Mouse (Mus musculus): ENCODE results near the gene Ctnna3. TPM values are rescaled to one million over a fixed set of nuclear protein-coding genes. Genes with fewer than 3 reads are reported as not detected.

Ctnna3 gene
- polyA plus RNA-seq, 1 experiment from 2014 or later: 18.5 TPM

- Histone ChIP-seq H3K27me3 (replicated peaks) (no peaks in the 10 kb centered on the region), H3K4me1 (peaks cover 34% of the 10 kb centered on the region), H3K27ac (replicated peaks) (no peak overlapping the region), H3K36me3 (no peaks in the 10 kb centered on the region), H3K4me3 (no peak overlapping the region), H3K9ac (no peak overlapping the region), H3K9me3 (no peaks in the 10 kb centered on the region), H3K4me2 (no peak overlapping the region)
- 47% methylated on average over 4 of the region's 4 CpGs for WGBS
- ATAC-seq (ENCODE audit: extremely low read depth, insufficient number of reproducible peaks, low FRiP score, low TSS enrichment): no peak
Observed at GRCm38 (mm10) chr10:63714151-63714550, 284.3 kb downstream of the Ctnna3 start.

- Histone ChIP-seq H3K4me1 (peaks cover 20% of the 10 kb centered on the region), H3K27me3 (replicated peaks) (no peaks in the 10 kb centered on the region), H3K4me3 (no peak overlapping the region), H3K36me3 (no peaks in the 10 kb centered on the region), H3K9ac (no peak overlapping the region), H3K9me3 (no peaks in the 10 kb centered on the region), H3K27ac (replicated peaks) (no peak overlapping the region), H3K4me2 (no peak overlapping the region)
- WGBS: 82% methylated on average over 10 of the region's 10 CpGs
- ATAC-seq (ENCODE audit: extremely low read depth, insufficient number of reproducible peaks, low FRiP score, low TSS enrichment): no peak
Observed at GRCm38 (mm10) chr10:63768871-63769270, 339.0 kb downstream of the Ctnna3 start.

GRCm38 (mm10) chr10:63771656-63772055, 341.8 kb downstream of the Ctnna3 start:
- WGBS: 83% methylated on average over 7 of the region's 7 CpGs
- no peaks in the 10 kb centered on the region for H3K27me3 ChIP-seq (replicated peaks)
- H3K4me3 ChIP-seq: no peak overlapping the region
- H3K9ac ChIP-seq: no peak overlapping the region
- H3K27ac ChIP-seq (replicated peaks): no peak overlapping the region
- H3K36me3 ChIP-seq: no peaks in the 10 kb centered on the region
- no peak for ATAC-seq (ENCODE audit: extremely low read depth, insufficient number of reproducible peaks, low FRiP score, low TSS enrichment)
- H3K4me1 ChIP-seq: peaks cover 20% of the 10 kb centered on the region
- H3K4me2 ChIP-seq: no peak overlapping the region
- no peaks in the 10 kb centered on the region for H3K9me3 ChIP-seq

GRCm38 (mm10) chr10:63772074-63772473, 342.2 kb downstream of the Ctnna3 start:
- ATAC-seq (ENCODE audit: extremely low read depth, insufficient number of reproducible peaks, low FRiP score, low TSS enrichment): no peak
- no peaks in the 10 kb centered on the region for H3K9me3 ChIP-seq
- peaks cover 20% of the 10 kb centered on the region for H3K4me1 ChIP-seq
- no peak overlapping the region for H3K9ac ChIP-seq
- H3K36me3 ChIP-seq: no peaks in the 10 kb centered on the region
- H3K27me3 ChIP-seq (replicated peaks): no peaks in the 10 kb centered on the region
- WGBS: 88% methylated on average over 10 of the region's 10 CpGs
- H3K4me3 ChIP-seq: no peak overlapping the region
- H3K4me2 ChIP-seq: no peak overlapping the region
- no peak overlapping the region for H3K27ac ChIP-seq (replicated peaks)

- no peak for ATAC-seq (ENCODE audit: extremely low read depth, insufficient number of reproducible peaks, low FRiP score, low TSS enrichment)
- WGBS: 49% methylated on average over 6 of the region's 6 CpGs
Observed at GRCm38 (mm10) chr10:63781948-63782347, 352.1 kb downstream of the Ctnna3 start.

GRCm38 (mm10) chr10:63784808-63785535, 355.1 kb downstream of the Ctnna3 start:
- 60% methylated on average over 20 of the region's 20 CpGs for WGBS
- Histone ChIP-seq H3K36me3 (no peaks in the 10 kb centered on the region), H3K4me3 (peak overlapping the region; percentile 9; the same call in 1 of the 2 replicates), H3K4me1 (peaks cover 17% of the 10 kb centered on the region), H3K9me3 (no peaks in the 10 kb centered on the region), H3K27me3 (replicated peaks) (no peaks in the 10 kb centered on the region), H3K4me2 (peak overlapping the region; percentile 47), H3K27ac (replicated peaks) (peak overlapping the region; percentile 56), H3K9ac (0 out of 2 replicates have a peak overlapping the region, but pooled peaks have one; percentile 3)
- no peak for ATAC-seq (ENCODE audit: extremely low read depth, insufficient number of reproducible peaks, low FRiP score, low TSS enrichment)

More at GRCm38 (mm10) chr10:63781948-63782347, 352.1 kb downstream of the Ctnna3 start:
- no peak overlapping the region for H3K9ac ChIP-seq
- no peak overlapping the region for H3K4me3 ChIP-seq
- H3K9me3 ChIP-seq: no peaks in the 10 kb centered on the region
- H3K27me3 ChIP-seq (replicated peaks): no peaks in the 10 kb centered on the region
- no peak overlapping the region for H3K4me2 ChIP-seq
- H3K27ac ChIP-seq (replicated peaks): no peak overlapping the region
- no peaks in the 10 kb centered on the region for H3K36me3 ChIP-seq
- H3K4me1 ChIP-seq: peaks cover 17% of the 10 kb centered on the region

- Histone ChIP-seq H3K9me3 (no peaks in the 10 kb centered on the region), H3K4me2 (no peak overlapping the region), H3K4me3 (no peak overlapping the region), H3K9ac (no peak overlapping the region), H3K27me3 (replicated peaks) (no peaks in the 10 kb centered on the region), H3K4me1 (peaks cover 17% of the 10 kb centered on the region), H3K36me3 (no peaks in the 10 kb centered on the region), H3K27ac (replicated peaks) (no peak overlapping the region)
- no peak for ATAC-seq (ENCODE audit: extremely low read depth, insufficient number of reproducible peaks, low FRiP score, low TSS enrichment)
- 87% methylated on average over 7 of the region's 7 CpGs for WGBS
Observed at GRCm38 (mm10) chr10:63786390-63786789, 356.5 kb downstream of the Ctnna3 start.

GRCm38 (mm10) chr10:63803909-63804308, 374.0 kb downstream of the Ctnna3 start:
- Histone ChIP-seq H3K4me1 (peaks cover 14% of the 10 kb centered on the region), H3K9me3 (no peaks in the 10 kb centered on the region), H3K9ac (no peak overlapping the region), H3K27me3 (replicated peaks) (no peaks in the 10 kb centered on the region), H3K27ac (replicated peaks) (no peak overlapping the region), H3K4me2 (no peak overlapping the region), H3K4me3 (no peak overlapping the region), H3K36me3 (peaks cover 12% of the 10 kb centered on the region; the same call in 1 of the 2 replicates)
- 83% methylated on average over 6 of the region's 6 CpGs for WGBS
- ATAC-seq (ENCODE audit: extremely low read depth, insufficient number of reproducible peaks, low FRiP score, low TSS enrichment): no peak

GRCm38 (mm10) chr10:63805551-63805950, 375.7 kb downstream of the Ctnna3 start:
- Histone ChIP-seq H3K27ac (replicated peaks) (no peak overlapping the region), H3K4me3 (no peak overlapping the region), H3K4me1 (peaks cover 25% of the 10 kb centered on the region), H3K4me2 (no peak overlapping the region), H3K9ac (no peak overlapping the region), H3K36me3 (peaks cover 4% of the 10 kb centered on the region; the same call in 1 of the 2 replicates), H3K27me3 (replicated peaks) (no peaks in the 10 kb centered on the region), H3K9me3 (no peaks in the 10 kb centered on the region)
- no peak for ATAC-seq (ENCODE audit: extremely low read depth, insufficient number of reproducible peaks, low FRiP score, low TSS enrichment)
- WGBS: 78% methylated on average over 6 of the region's 6 CpGs

GRCm38 (mm10) chr10:63806254-63806653, 376.4 kb downstream of the Ctnna3 start:
- H3K4me3 ChIP-seq: no peak overlapping the region
- no peak for ATAC-seq (ENCODE audit: extremely low read depth, insufficient number of reproducible peaks, low FRiP score, low TSS enrichment)
- no peak overlapping the region for H3K9ac ChIP-seq
- WGBS: 89% methylated on average over 1 of the region's 1 CpGs
- no peaks in the 10 kb centered on the region for H3K27me3 ChIP-seq (replicated peaks)
- no peak overlapping the region for H3K4me2 ChIP-seq
- H3K27ac ChIP-seq (replicated peaks): no peak overlapping the region
- no peaks in the 10 kb centered on the region for H3K36me3 ChIP-seq
- H3K4me1 ChIP-seq: peaks cover 28% of the 10 kb centered on the region
- no peaks in the 10 kb centered on the region for H3K9me3 ChIP-seq

GRCm38 (mm10) chr10:63810043-63810617, 380.2 kb downstream of the Ctnna3 start:
- H3K4me2 ChIP-seq: peak overlapping the region; percentile 26
- no peaks in the 10 kb centered on the region for H3K36me3 ChIP-seq
- 16% methylated on average over 9 of the region's 9 CpGs for WGBS
- H3K27me3 ChIP-seq (replicated peaks): no peaks in the 10 kb centered on the region
- H3K27ac ChIP-seq (replicated peaks): 0 out of 2 replicates have a peak overlapping the region, but pooled peaks have one; percentile 1
- H3K9me3 ChIP-seq: no peaks in the 10 kb centered on the region
- no peak overlapping the region for H3K4me3 ChIP-seq
- H3K9ac ChIP-seq: no peak overlapping the region; the same call in 1 of the 2 replicates
- peaks cover 28% of the 10 kb centered on the region for H3K4me1 ChIP-seq
- ATAC-seq (ENCODE audit: extremely low read depth, insufficient number of reproducible peaks, low FRiP score, low TSS enrichment): no peak

Measured in heart, embryonic 13.5 days (tissue).